Mouse (Mus musculus) Patski (cell line): ENCODE data around the gene Hba-x. TPM values are rescaled to one million over a fixed set of nuclear protein-coding genes. Genes with fewer than 3 reads are reported as not detected.

Source experiments
- ATAC-seq: fragments of 100-300 bp; one replicate; pipeline ENCODE4 v1.8.0; 2021
- CTCF ChIA-PET: fragments of 350-600 bp; sonication (Branson Sonifier 250); formaldehyde crosslinking; loops from one replicate; lab custom pipeline; 2022; ENCODE audit warnings: inconsistent platforms; lab: Charles Lee
- POLR2A ChIA-PET: fragments of 350-600 bp; sonication (Branson Sonifier 250); formaldehyde crosslinking; loops from one replicate; lab custom pipeline; 2022; ENCODE audit warnings: antibody characterized with exemption, inconsistent platforms; lab: Charles Lee
- DNase-seq: peaks from one replicate; pipeline ENCODE4 v3.0.0-alpha.2; 2011; ENCODE audit warnings: low read depth, low spot score
- H3K27me3 ChIP-seq: fragments of 371-371 bp; one replicate; pipeline ENCODE4 v1.5.1; 2021
- CTCF ChIP-seq: fragments of 100-300 bp; IDR thresholded peaks from one replicate; pipeline ENCODE4 v1.5.1; 2021
- in situ Hi-C: fragments of 300-500 bp; cut with MboI; formaldehyde crosslinking; loops from 3 replicates; pipeline ENCODE4 v1.11.1; 2018; ENCODE audit warnings: low pct_unique_long_range_greater_than_20kb, mixed read lengths
- polyA plus RNA-seq: library from polyadenylated mRNA; unstranded; gene quantifications from one replicate; pipeline ENCODE4 v1.2.3, GENCODE M21; 2021

Gene Hba-x
- not detected for polyA plus RNA-seq

- DNase-seq = no peak
- no peak for ATAC-seq
- peaks cover 73% of the 10 kb centered on the region for H3K27me3 ChIP-seq
- in situ Hi-C loops = no loop called here
- ChIA-PET POLR2A (interaction anchor here (0.8 kb wide), 1 partner anchor 55 kb away, joined by 4 read pairs; no protein-coding TSS in a partner anchor), CTCF (no interaction called here)
- TF ChIP-seq CTCF = no peak
These were observed at the start of gene Hba-x for GRCm38 (mm10) chr11:32276347-32276746. Gene Hba-x, plus strand, starts transcription at chr11:32276400.

- ATAC-seq (no peak), DNase-seq (no peak)
- in situ Hi-C loops = no loop called here
- no peak for TF ChIP-seq CTCF
- no peaks in the 10 kb centered on the region for H3K27me3 ChIP-seq
- ChIA-PET CTCF (interaction anchor here (1.3 kb wide), 1 partner anchor 10 kb away, joined by 6 read pairs; no protein-coding TSS in a partner anchor), POLR2A (interaction anchor here (0.8 to 2.2 kb wide), 5 partner anchors 9 to 40 kb away, joined by 3 to 8 read pairs (median 4); no protein-coding TSS in a partner anchor)
These were observed 49.2 kb upstream of the Hba-x start for GRCm38 (mm10) chr11:32227041-32227440.

- no peak for TF ChIP-seq CTCF
- ChIA-PET CTCF (interaction anchor here (1.3 kb wide), 1 partner anchor 10 kb away, joined by 6 read pairs; no protein-coding TSS in a partner anchor), POLR2A (interaction anchor here (1.4 to 2.2 kb wide), 4 partner anchors 8 to 39 kb away, joined by 3 to 8 read pairs (median 4); no protein-coding TSS in a partner anchor)
- in situ Hi-C loops = no loop called here
- no peak for ATAC-seq
- no peaks in the 10 kb centered on the region for H3K27me3 ChIP-seq
- no peak for DNase-seq
These were observed 48.6 kb upstream of the Hba-x start for GRCm38 (mm10) chr11:32227555-32227954.

- no peaks in the 10 kb centered on the region for H3K27me3 ChIP-seq
- TF ChIP-seq CTCF = no peak
- no peak for DNase-seq
- ChIA-PET CTCF (no interaction called here), POLR2A (no interaction called here)
- in situ Hi-C loops = no loop called here
- no peak for ATAC-seq
These were observed 47.8 kb upstream of the Hba-x start for GRCm38 (mm10) chr11:32228292-32228845.

GRCm38 (mm10) chr11:32230220-32230619 is 46.0 kb upstream of the Hba-x start:
- ChIA-PET CTCF (interaction anchor here (1.3 to 2.6 kb wide), 3 partner anchors 10 to 48 kb away, joined by 3 to 10 read pairs (median 4); no protein-coding TSS in a partner anchor), POLR2A (interaction anchor here (1.4 kb wide), 1 partner anchor 11 kb away, joined by 4 read pairs; no protein-coding TSS in a partner anchor)
- in situ Hi-C loops = no loop called here
- no peaks in the 10 kb centered on the region for H3K27me3 ChIP-seq
- no peak for TF ChIP-seq CTCF
- no peak for DNase-seq
- no peak for ATAC-seq

- TF ChIP-seq CTCF = no peak
- ATAC-seq (no peak), DNase-seq (no peak)
- in situ Hi-C loops = no loop called here
- no peaks in the 10 kb centered on the region for H3K27me3 ChIP-seq
- CTCF ChIA-PET = interaction anchor here (1.3 to 2.6 kb wide), 3 partner anchors 10 to 49 kb away, joined by 3 to 10 read pairs (median 4); no protein-coding TSS in a partner anchor
- POLR2A ChIA-PET = no interaction called here
These were observed 45.1 kb upstream of the Hba-x start for GRCm38 (mm10) chr11:32231125-32231524.

GRCm38 (mm10) chr11:32232848-32233247 is 43.4 kb upstream of the Hba-x start:
- ATAC-seq (no peak), DNase-seq (no peak)
- CTCF ChIA-PET = interaction anchor here (1.1 to 1.7 kb wide), 5 partner anchors 8 to 23 kb away, joined by 3 to 4 read pairs (median 3); partner anchors contain the start of gene Rhbdf1
- in situ Hi-C loops = no loop called here
- H3K27me3 ChIP-seq = no peaks in the 10 kb centered on the region
- POLR2A ChIA-PET = no interaction called here
- no peak for TF ChIP-seq CTCF

GRCm38 (mm10) chr11:32233895-32234294 is 42.3 kb upstream of the Hba-x start:
- TF ChIP-seq CTCF = no peak
- CTCF ChIA-PET = interaction anchor here (0.9 to 1.7 kb wide), 5 partner anchors 10 to 22 kb away, joined by 3 to 5 read pairs (median 3); no protein-coding TSS in a partner anchor
- H3K27me3 ChIP-seq = no peaks in the 10 kb centered on the region
- POLR2A ChIA-PET = no interaction called here
- no peak for ATAC-seq
- in situ Hi-C loops = no loop called here
- DNase-seq = no peak

- ATAC-seq (no peak), DNase-seq (no peak)
- H3K27me3 ChIP-seq = no peaks in the 10 kb centered on the region
- no peak for TF ChIP-seq CTCF
- in situ Hi-C loops = loop anchor here (5.0 kb wide), 1 partner anchor 53 kb away; no protein-coding TSS in a partner anchor
- ChIA-PET POLR2A (interaction anchor here (1.6 to 1.8 kb wide), 2 partner anchors 9 to 13 kb away, joined by 5 to 8 read pairs; partner anchors contain the start of genes Mpg and Rhbdf1), CTCF (interaction anchor here (0.9 to 4.7 kb wide), 6 partner anchors 9 to 52 kb away, joined by 3 to 54 read pairs (median 5); no protein-coding TSS in a partner anchor)
These were observed 41.2 kb upstream of the Hba-x start for GRCm38 (mm10) chr11:32234816-32235485.

GRCm38 (mm10) chr11:32235646-32236045 is 40.6 kb upstream of the Hba-x start:
- no peak for TF ChIP-seq CTCF
- DNase-seq = no peak
- ChIA-PET POLR2A (interaction anchor here (1.6 to 1.8 kb wide), 2 partner anchors 9 to 14 kb away, joined by 5 to 8 read pairs; partner anchors contain the start of genes Mpg and Rhbdf1), CTCF (interaction anchor here (1.1 to 4.7 kb wide), 4 partner anchors 9 to 53 kb away, joined by 3 to 54 read pairs (median 7); no protein-coding TSS in a partner anchor)
- in situ Hi-C loops = loop anchor here (5.0 kb wide), 1 partner anchor 53 kb away; no protein-coding TSS in a partner anchor
- H3K27me3 ChIP-seq = no peaks in the 10 kb centered on the region
- ATAC-seq = no peak
